Comparison of ENCODE assay signal across 26 mouse cellular contexts in genomic region chr8:50161076-50161475, GRCm38 (mm10).
DNase-seq lines count a peak whose midpoint lies in the region; ATAC-seq and TF ChIP-seq lines count a peak whose summit lies in the region.
"Had no signal": no experiment of that assay in that cellular context is flagged by ENCODE, and none has a peak within 500 bp of the region (broad histone marks: within the 10 kb centered on the region; RNA-seq: fewer than 3 reads in every experiment).

No protein-coding gene starts in this region.

- no peak for TF ChIP-seq EP300 in lung, postnatal 0 days (IDR thresholded peaks at IDR 0.05)

- ATAC-seq in frontal cortex, adult (ENCODE audit: low TSS enrichment): peak; percentile 38
- ATAC-seq in limb, embryonic 13.5 days (ENCODE audit: low FRiP score, low read depth): peak; percentile 51; the same call in 1 of the 2 replicates
- ATAC-seq in hindbrain, embryonic 16.5 days: no peak
- ATAC-seq in lung, postnatal 0 days: no peak
- ATAC-seq: CD4-positive, CD25-positive, alpha-beta regulatory T cell, adult 4 months; hindbrain, postnatal 0 days had no signal

- H3K9me3 ChIP-seq in limb, embryonic 13.5 days: no peaks in the 10 kb centered on the region
- no peaks in the 10 kb centered on the region for H3K9me3 ChIP-seq in hindbrain, embryonic 16.5 days (ENCODE audit: control insufficient read depth, low read length)
- no peaks in the 10 kb centered on the region for H3K9me3 ChIP-seq in lung, postnatal 0 days (ENCODE audit: low read length)
- H3K9me3 ChIP-seq: embryonic facial prominence, embryonic 15.5 days; forebrain, embryonic 15.5 days; limb, embryonic 15.5 days; lung, embryonic 15.5 days; midbrain, embryonic 10.5 days had no signal

- no peaks in the 10 kb centered on the region for H3K36me3 ChIP-seq in limb, embryonic 13.5 days
- H3K36me3 ChIP-seq in hindbrain, embryonic 16.5 days (ENCODE audit: control insufficient read depth, insufficient read depth, low read length): no peaks in the 10 kb centered on the region
- H3K36me3 ChIP-seq in lung, postnatal 0 days (ENCODE audit: insufficient read depth, low read length): no peaks in the 10 kb centered on the region
- H3K36me3 ChIP-seq: embryonic facial prominence, embryonic 15.5 days; forebrain, embryonic 15.5 days; limb, embryonic 15.5 days; lung, embryonic 15.5 days; midbrain, embryonic 10.5 days had no signal

- no peak for TF ChIP-seq CTCF in brain, embryonic 14.5 days (IDR thresholded peaks at IDR 0.05; ENCODE audit: borderline replicate concordance, extremely low read depth, insufficient read depth, insufficient read length)
- no peak for TF ChIP-seq CTCF in lung, postnatal 0 days (IDR thresholded peaks at IDR 0.05)

- 0 out of 2 replicates have a peak overlapping the region, but pooled peaks have one; percentile 25 for H3K4me2 ChIP-seq in limb, embryonic 13.5 days (replicated peaks)
- H3K4me2 ChIP-seq in hindbrain, embryonic 16.5 days (ENCODE audit: low read length): no peak overlapping the region
- H3K4me2 ChIP-seq in lung, postnatal 0 days (replicated peaks; ENCODE audit: low read depth, low read length): no peak overlapping the region
- H3K4me2 ChIP-seq: embryonic facial prominence, embryonic 15.5 days; forebrain, embryonic 15.5 days; limb, embryonic 15.5 days; lung, embryonic 15.5 days had no signal

- no peak for TF ChIP-seq POLR2A in brain, embryonic 14.5 days (IDR thresholded peaks at IDR 0.05; ENCODE audit: borderline replicate concordance, extremely low read depth, insufficient read depth, insufficient read length, poor library complexity, severe bottlenecking)

- H3K27me3 ChIP-seq in limb, embryonic 13.5 days: no peaks in the 10 kb centered on the region
- no peaks in the 10 kb centered on the region for H3K27me3 ChIP-seq in hindbrain, embryonic 16.5 days (replicated peaks; ENCODE audit: control insufficient read depth, insufficient read depth, low read length)
- H3K27me3 ChIP-seq in lung, postnatal 0 days (replicated peaks; ENCODE audit: insufficient read depth, low read length): no peaks in the 10 kb centered on the region
- H3K27me3 ChIP-seq: embryonic facial prominence, embryonic 15.5 days; forebrain, embryonic 15.5 days; limb, embryonic 15.5 days; lung, embryonic 15.5 days had no signal

- 29% methylated on average over 3 of the region's 3 CpGs for WGBS in limb, embryonic 13.5 days
- WGBS in hindbrain, embryonic 16.5 days: 77% methylated on average over 3 of the region's 3 CpGs
- 84% methylated on average over 3 of the region's 3 CpGs for WGBS in lung, postnatal 0 days

- H3K27ac ChIP-seq in limb, embryonic 13.5 days: no peak overlapping the region
- no peak overlapping the region for H3K27ac ChIP-seq in hindbrain, embryonic 16.5 days (ENCODE audit: low read depth, low read length)
- H3K27ac ChIP-seq in lung, postnatal 0 days (ENCODE audit: low read length): no peak overlapping the region
- H3K27ac ChIP-seq: embryonic facial prominence, embryonic 15.5 days; forebrain, embryonic 15.5 days; hindbrain, postnatal 0 days; limb, embryonic 15.5 days; liver, embryonic 14.5 days; lung, embryonic 15.5 days; midbrain, embryonic 10.5 days had no signal

- peaks cover 11% of the 10 kb centered on the region for H3K4me1 ChIP-seq in limb, embryonic 13.5 days
- H3K4me1 ChIP-seq in hindbrain, embryonic 16.5 days (ENCODE audit: control insufficient read depth, insufficient read depth, low read depth, low read length): no peaks in the 10 kb centered on the region
- H3K4me1 ChIP-seq in lung, postnatal 0 days (ENCODE audit: insufficient read depth, low read depth, low read length): no peaks in the 10 kb centered on the region
- H3K4me1 ChIP-seq: forebrain, embryonic 15.5 days; lung, embryonic 15.5 days; midbrain, embryonic 10.5 days had no signal

- H3K4me3 ChIP-seq in limb, embryonic 13.5 days: no peak overlapping the region
- no peak overlapping the region for H3K4me3 ChIP-seq in hindbrain, embryonic 16.5 days (ENCODE audit: low read length)
- H3K4me3 ChIP-seq in lung, postnatal 0 days (ENCODE audit: low read depth, low read length): no peak overlapping the region
- H3K4me3 ChIP-seq: embryonic facial prominence, embryonic 15.5 days; forebrain, embryonic 15.5 days; limb, embryonic 15.5 days; lung, embryonic 15.5 days; midbrain, embryonic 10.5 days; myocyte had no signal

- DNase-seq in frontal cortex, postnatal 10 days (ENCODE audit: low spot score in 2 of 2): no peak
- peak; percentile 5 for DNase-seq in brain, embryonic 14.5 days (ENCODE audit: low read depth)
- DNase-seq in layer of hippocampus, adult 9-11 months: peak; percentile 24
- DNase-seq in lung, postnatal 0 days (ENCODE audit: low spot score): no peak
- no peak for DNase-seq in heart, adult 18-20 months
- DNase-seq: adrenal gland, postnatal 25 days; cerebellum, adult 11 months; cerebellum, adult 9-11 months; gastrocnemius, postnatal 36 days; kidney, adult 11 months; kidney, postnatal 4 days; lung, postnatal 4 days; thymus, adult 2 months; thymus, postnatal 4 days had no signal

- no peak overlapping the region for H3K9ac ChIP-seq in limb, embryonic 13.5 days
- no peak overlapping the region for H3K9ac ChIP-seq in hindbrain, embryonic 16.5 days (ENCODE audit: low read depth, low read length)
- no peak overlapping the region for H3K9ac ChIP-seq in lung, postnatal 0 days (replicated peaks; ENCODE audit: low read depth)
- H3K9ac ChIP-seq: embryonic facial prominence, embryonic 15.5 days; forebrain, embryonic 15.5 days; limb, embryonic 15.5 days; liver, embryonic 14.5 days; lung, embryonic 15.5 days had no signal

Comparison
In these comparisons a context has a peak if more than half of its experiments do, and no peak if none do; other contexts are left out.
1. ATAC-seq: peak in frontal cortex, adult (single experiment) and limb, embryonic 13.5 days (single experiment); none in hindbrain, embryonic 16.5 days (single experiment) and lung, postnatal 0 days (single experiment).
2. DNase-seq: peak in brain, embryonic 14.5 days (single experiment) and layer of hippocampus, adult 9-11 months (single experiment); none in frontal cortex, postnatal 10 days (0 of 2), lung, postnatal 0 days (single experiment) and heart, adult 18-20 months (0 of 2).